Mouse (Mus musculus) forebrain, embryonic 16.5 days (tissue): Measurements from ENCODE around the gene Atrnl1. TPM values are rescaled to one million over a fixed set of nuclear protein-coding genes. Genes with fewer than 3 reads are reported as not detected.

Experiments
- ATAC-seq: fragments of 200-750 bp; cut with Nextera tagmentation; 2 replicates; pipeline ENCODE4 v1.8.0; 2017; ENCODE audit warnings: mild to moderate bottlenecking, moderate library complexity
- H3K27ac ChIP-seq: fragments of 300-500 bp; sonication (generic); 2 replicates; pipeline ENCODE4 v1.5.1; 2014; ENCODE audit warnings: low read length, control low read depth
- H3K27me3 ChIP-seq: fragments of 300-500 bp; sonication (generic); replicated peaks from 2 replicates; pipeline ENCODE4 v1.6.1; 2014; ENCODE audit warnings: low read length; ENCODE audit not compliant: control insufficient read depth, insufficient read depth
- H3K36me3 ChIP-seq: fragments of 300-500 bp; sonication (generic); 2 replicates; pipeline ENCODE4 v1.6.1; 2014; ENCODE audit not compliant: control insufficient read depth, insufficient read depth
- H3K4me1 ChIP-seq: fragments of 300-500 bp; sonication (generic); replicated peaks from 2 replicates; pipeline ENCODE4 v1.6.1; 2014; ENCODE audit warnings: low read length; ENCODE audit not compliant: control insufficient read depth, insufficient read depth
- H3K4me2 ChIP-seq: fragments of 300-500 bp; sonication (generic); 2 replicates; pipeline ENCODE4 v1.6.1; 2014; ENCODE audit warnings: mild to moderate bottlenecking, low read length, control low read depth
- H3K4me3 ChIP-seq: fragments of 300-500 bp; sonication (generic); replicated peaks from 2 replicates; pipeline ENCODE4 v1.5.1; 2014; ENCODE audit warnings: mild to moderate bottlenecking, low read length, control low read depth
- H3K9ac ChIP-seq: fragments of 300-500 bp; sonication (generic); replicated peaks from 2 replicates; pipeline ENCODE4 v1.6.1; 2014; ENCODE audit warnings: low read depth, low read length, control low read depth
- H3K9me3 ChIP-seq: fragments of 300-500 bp; sonication (generic); 2 replicates; pipeline ENCODE4 v1.6.1; 2016; ENCODE audit warnings: low read length; ENCODE audit not compliant: control insufficient read depth
- WGBS: fragments of 180-500 bp; shearing (Covaris S2); extraction: QIAGEN DNeasy Blood & Tissue Kit; methylation state at CpG from one replicate; pipeline ENCODE4 v1.1.7; 2014; 5-methylcytosine and 5-hydroxymethylcytosine counted together
- polyA plus RNA-seq: library from polyadenylated mRNA; unstranded; fragments of >200 nt; fragmentation: Nextera tagmentation; extraction: Ambion mirVana; gene quantifications from 2 replicates; pipeline ENCODE4 v1.2.1, GENCODE M21; 2015

The Atrnl1 gene
- polyA plus RNA-seq, 1 experiment from 2014 or later: 8.3 TPM

- no peaks in the 10 kb centered on the region for H3K9me3 ChIP-seq
- 70% methylated on average over 4 of the region's 4 CpGs for whole genome bisulfite sequencing
- peaks cover 7% of the 10 kb centered on the region for H3K4me1 ChIP-seq
- ATAC-seq: no peak
- H3K9ac ChIP-seq: no peak overlapping the region
- no peak overlapping the region for H3K4me3 ChIP-seq
- H3K27ac ChIP-seq: no peak overlapping the region
- H3K4me2 ChIP-seq: no peak overlapping the region
- no peaks in the 10 kb centered on the region for H3K27me3 ChIP-seq
- H3K36me3 ChIP-seq: no peaks in the 10 kb centered on the region
Observed at GRCm38 (mm10) chr19:57585231-57585792, 25.5 kb upstream of the Atrnl1 start.

GRCm38 (mm10) chr19:57586172-57586571 is 24.7 kb upstream of the Atrnl1 start:
- Histone ChIP-seq H3K4me3 (no peak overlapping the region), H3K27ac (no peak overlapping the region), H3K4me1 (peaks cover 4% of the 10 kb centered on the region), H3K9ac (no peak overlapping the region), H3K36me3 (no peaks in the 10 kb centered on the region), H3K9me3 (no peaks in the 10 kb centered on the region), H3K27me3 (no peaks in the 10 kb centered on the region), H3K4me2 (no peak overlapping the region)
- no peak for ATAC-seq
- 41% methylated on average over 10 of the region's 10 CpGs for WGBS

- Histone ChIP-seq H3K27me3 (no peaks in the 10 kb centered on the region), H3K27ac (no peak overlapping the region), H3K9ac (no peak overlapping the region), H3K4me2 (no peak overlapping the region), H3K4me3 (no peak overlapping the region), H3K9me3 (no peaks in the 10 kb centered on the region), H3K36me3 (no peaks in the 10 kb centered on the region), H3K4me1 (0 out of 2 replicates have a peak, but pooled peaks cover 2% of the 10 kb centered on the region)
- WGBS: 71% methylated on average over 9 of the region's 9 CpGs
- ATAC-seq: no peak
Observed at GRCm38 (mm10) chr19:57589516-57589915, 21.3 kb upstream of the Atrnl1 start.

DNA sequence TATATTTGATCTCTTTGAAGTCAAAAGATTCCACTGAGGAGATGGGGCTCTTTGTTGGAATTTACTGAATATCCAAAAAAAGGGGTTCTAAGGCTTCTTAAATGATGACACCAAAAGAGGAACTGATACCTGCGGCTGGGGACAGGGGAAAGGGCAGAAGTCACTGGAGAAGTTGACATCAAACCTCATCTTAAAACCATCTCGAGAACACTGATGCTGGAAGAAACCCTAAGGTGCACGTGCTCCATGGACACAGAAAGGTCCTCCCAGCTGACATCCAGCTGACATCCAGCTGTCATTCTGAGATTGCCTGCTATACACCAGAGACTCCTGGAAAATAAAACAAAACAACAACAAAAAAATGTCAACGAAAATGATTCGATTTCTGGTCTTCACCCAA is 19.9 kb upstream of the Atrnl1 start:
- Histone ChIP-seq H3K4me2 (no peak overlapping the region), H3K27me3 (no peaks in the 10 kb centered on the region), H3K27ac (no peak overlapping the region), H3K9me3 (no peaks in the 10 kb centered on the region), H3K9ac (no peak overlapping the region), H3K4me3 (no peak overlapping the region), H3K36me3 (no peaks in the 10 kb centered on the region), H3K4me1 (0 out of 2 replicates have a peak, but pooled peaks cover 2% of the 10 kb centered on the region)
- no peak for ATAC-seq
- 80% methylated on average over 5 of the region's 5 CpGs for WGBS

DNA sequence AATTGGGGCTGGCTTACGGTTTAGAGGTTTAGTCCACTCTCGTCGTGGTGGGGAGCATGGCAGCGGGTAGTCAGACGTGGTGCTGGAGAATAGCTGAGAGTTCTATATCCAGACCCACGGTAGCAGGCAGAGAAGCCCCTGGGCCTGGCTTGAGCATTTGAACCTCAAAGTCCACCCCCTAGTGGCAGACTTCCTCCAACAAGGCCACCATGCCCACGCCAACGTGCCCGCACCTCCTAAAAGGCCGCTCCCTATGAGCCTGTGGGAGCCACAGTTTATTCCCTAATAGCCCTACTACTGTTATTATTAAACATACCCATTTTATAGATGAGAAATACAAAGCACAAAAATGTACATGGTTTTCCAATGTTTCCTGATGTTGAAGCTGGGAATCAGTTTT is 19.2 kb upstream of the Atrnl1 start:
- no peak for ATAC-seq
- H3K9me3 ChIP-seq: no peaks in the 10 kb centered on the region
- no peaks in the 10 kb centered on the region for H3K36me3 ChIP-seq
- WGBS: 80% methylated on average over 10 of the region's 10 CpGs
- H3K4me1 ChIP-seq: no peaks in the 10 kb centered on the region
- no peak overlapping the region; the same call in 1 of the 2 replicates for H3K27ac ChIP-seq
- no peak overlapping the region for H3K4me2 ChIP-seq
- no peak overlapping the region for H3K4me3 ChIP-seq
- H3K9ac ChIP-seq: no peak overlapping the region
- H3K27me3 ChIP-seq: no peaks in the 10 kb centered on the region

DNA sequence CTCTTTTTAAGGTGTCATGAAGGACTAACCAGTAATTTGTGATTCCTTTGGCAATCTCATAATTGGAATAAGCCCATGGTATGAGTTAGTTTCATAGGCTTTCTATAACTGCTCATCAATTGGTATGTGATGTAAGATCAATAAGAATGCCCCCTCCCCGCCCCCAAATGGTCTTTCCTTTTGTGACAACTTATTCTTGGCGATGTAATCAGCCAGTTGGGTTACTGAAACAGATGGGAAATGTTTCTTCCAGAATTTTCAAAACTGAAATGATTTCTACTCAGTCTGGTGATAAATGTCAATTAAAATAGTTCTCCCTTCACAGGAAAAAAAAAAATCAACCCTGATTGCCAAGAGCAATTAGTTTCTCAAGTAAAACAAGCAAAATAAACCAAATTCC is 18.5 kb upstream of the Atrnl1 start:
- H3K9ac ChIP-seq: no peak overlapping the region
- peak overlapping the region; percentile 42; the same call in 1 of the 2 replicates for H3K27ac ChIP-seq
- no peak overlapping the region for H3K4me2 ChIP-seq
- H3K9me3 ChIP-seq: no peaks in the 10 kb centered on the region
- H3K4me3 ChIP-seq: no peak overlapping the region
- H3K36me3 ChIP-seq: no peaks in the 10 kb centered on the region
- H3K4me1 ChIP-seq: no peaks in the 10 kb centered on the region
- WGBS: 67% methylated on average over 2 of the region's 2 CpGs
- H3K27me3 ChIP-seq: no peaks in the 10 kb centered on the region
- ATAC-seq: no peak

DNA sequence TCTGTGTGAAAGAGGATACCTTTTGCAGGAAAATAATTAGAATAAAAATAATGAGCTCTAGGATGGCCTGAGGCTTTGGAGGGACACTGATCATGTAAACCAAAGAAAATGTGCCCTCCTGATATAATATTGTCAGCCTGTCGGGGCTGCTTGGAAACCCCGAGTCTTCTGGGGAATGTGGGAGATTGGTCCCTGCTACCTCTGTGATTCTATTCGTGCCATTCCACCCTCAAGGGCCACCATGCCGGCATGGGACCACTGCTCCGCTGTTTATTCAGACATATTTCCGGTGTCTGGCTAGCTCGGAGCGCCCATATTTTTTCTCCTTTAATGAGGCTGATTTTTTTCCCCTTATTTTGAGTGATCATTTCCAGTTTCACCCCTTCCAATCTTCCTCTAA is 11.7 kb upstream of the Atrnl1 start:
- Histone ChIP-seq H3K9ac (no peak overlapping the region), H3K27me3 (no peaks in the 10 kb centered on the region), H3K36me3 (no peaks in the 10 kb centered on the region), H3K4me3 (no peak overlapping the region), H3K4me2 (no peak overlapping the region), H3K9me3 (no peaks in the 10 kb centered on the region), H3K4me1 (peaks cover 11% of the 10 kb centered on the region), H3K27ac (no peak overlapping the region)
- 32% methylated on average over 8 of the region's 8 CpGs for WGBS
- ATAC-seq: no peak

DNA sequence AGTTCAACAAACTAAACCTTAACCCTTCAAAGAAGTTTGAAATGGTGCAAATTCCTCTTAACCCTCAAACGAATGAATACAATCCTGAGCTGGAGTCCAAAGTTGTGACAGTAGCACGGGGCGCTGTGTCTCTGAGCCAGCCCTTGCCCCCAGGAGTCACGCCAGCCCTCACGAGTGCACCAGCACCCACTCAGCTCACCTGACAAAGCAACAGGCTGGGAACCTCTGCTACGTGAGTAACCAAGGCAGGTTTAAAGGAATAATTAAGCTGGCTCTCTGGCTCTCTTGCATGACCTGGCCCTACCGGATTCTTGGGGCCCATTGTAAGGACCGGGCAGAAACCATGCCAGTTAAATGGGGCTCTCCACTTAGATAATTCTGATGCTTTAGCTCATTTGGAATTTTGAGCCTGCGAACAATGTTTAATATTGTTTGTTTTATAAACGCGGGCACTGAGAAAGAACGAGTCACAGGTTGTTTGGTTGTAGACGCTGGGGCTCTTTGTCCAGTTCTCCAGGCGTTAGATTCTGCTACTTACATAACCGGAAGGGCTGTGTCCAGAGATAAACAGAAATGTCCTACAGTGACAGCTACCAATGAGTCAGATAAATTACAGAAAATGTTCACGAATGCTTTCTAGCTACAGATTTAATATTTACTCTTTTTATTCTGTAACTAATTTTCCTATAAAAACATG is 10.5 kb upstream of the Atrnl1 start:
- WGBS: 51% methylated on average over 16 of the region's 16 CpGs
- H3K4me1 ChIP-seq: peaks cover 11% of the 10 kb centered on the region
- no peak overlapping the region for H3K4me2 ChIP-seq
- H3K4me3 ChIP-seq: no peak overlapping the region
- no peak overlapping the region for H3K9ac ChIP-seq
- no peaks in the 10 kb centered on the region for H3K36me3 ChIP-seq
- ATAC-seq: no peak
- H3K27me3 ChIP-seq: no peaks in the 10 kb centered on the region
- H3K9me3 ChIP-seq: no peaks in the 10 kb centered on the region
- H3K27ac ChIP-seq: no peak overlapping the region

GRCm38 (mm10) chr19:57600930-57601328 is 9.9 kb upstream of the Atrnl1 start:
- Histone ChIP-seq H3K9ac (no peak overlapping the region), H3K4me2 (no peak overlapping the region), H3K4me3 (no peak overlapping the region), H3K36me3 (no peaks in the 10 kb centered on the region), H3K27me3 (no peaks in the 10 kb centered on the region), H3K4me1 (peaks cover 11% of the 10 kb centered on the region), H3K27ac (no peak overlapping the region), H3K9me3 (no peaks in the 10 kb centered on the region)
- WGBS: 66% methylated on average over 2 of the region's 2 CpGs
- ATAC-seq: no peak
